Mouse (Mus musculus): ENCODE results near the gene Nckap5.

The Nckap5 gene

GRCm38 (mm10) chr1:126135717-126136116, 694.9 kb downstream of the Nckap5 start:
- no peak for TF ChIP-seq GATA4 (IDR thresholded peaks at IDR 0.05; ENCODE audit: insufficient replicate concordance, low read length)

GRCm38 (mm10) chr1:126132316-126132715, 698.3 kb downstream of the Nckap5 start:
- TF ChIP-seq GATA4 (IDR thresholded peaks at IDR 0.05; ENCODE audit: insufficient replicate concordance, low read length), result no peak

GRCm38 (mm10) chr1:126129129-126129528, 701.5 kb downstream of the Nckap5 start:
- TF ChIP-seq GATA4 (IDR thresholded peaks at IDR 0.05; ENCODE audit: insufficient replicate concordance, low read length), result no peak

- TF ChIP-seq GATA4 (IDR thresholded peaks at IDR 0.05; ENCODE audit: insufficient replicate concordance, low read length), result no peak
These were observed 707.5 kb downstream of the Nckap5 start for GRCm38 (mm10) chr1:126123111-126123510.

- TF ChIP-seq GATA4 (IDR thresholded peaks at IDR 0.05; ENCODE audit: insufficient replicate concordance, low read length), result no peak
These were observed 710.1 kb downstream of the Nckap5 start for GRCm38 (mm10) chr1:126120506-126120905.

- no peak for TF ChIP-seq GATA4 (IDR thresholded peaks at IDR 0.05; ENCODE audit: insufficient replicate concordance, low read length)
These were observed 714.6 kb downstream of the Nckap5 start for GRCm38 (mm10) chr1:126116034-126116433.

- TF ChIP-seq GATA4 (IDR thresholded peaks at IDR 0.05; ENCODE audit: insufficient replicate concordance, low read length), result no peak
These were observed 724.8 kb downstream of the Nckap5 start for GRCm38 (mm10) chr1:126105673-126106256.

GRCm38 (mm10) chr1:126094346-126094745, 736.3 kb downstream of the Nckap5 start:
- TF ChIP-seq GATA4 (IDR thresholded peaks at IDR 0.05; ENCODE audit: insufficient replicate concordance, low read length), result no peak

GRCm38 (mm10) chr1:126087181-126087580, 743.4 kb downstream of the Nckap5 start:
- no peak for TF ChIP-seq GATA4 (IDR thresholded peaks at IDR 0.05; ENCODE audit: insufficient replicate concordance, low read length)

- TF ChIP-seq GATA4 (IDR thresholded peaks at IDR 0.05; ENCODE audit: insufficient replicate concordance, low read length), result no peak
These were observed 754.3 kb downstream of the Nckap5 start for GRCm38 (mm10) chr1:126076312-126076711.

- TF ChIP-seq GATA4 (IDR thresholded peaks at IDR 0.05; ENCODE audit: insufficient replicate concordance, low read length), result no peak
These were observed 759.7 kb downstream of the Nckap5 start for GRCm38 (mm10) chr1:126070861-126071260.

- TF ChIP-seq GATA4 (IDR thresholded peaks at IDR 0.05; ENCODE audit: insufficient replicate concordance, low read length), result no peak
These were observed 779.1 kb downstream of the Nckap5 start for GRCm38 (mm10) chr1:126051491-126051890.

GRCm38 (mm10) chr1:126042886-126043285, 787.7 kb downstream of the Nckap5 start:
- TF ChIP-seq GATA4 (IDR thresholded peaks at IDR 0.05; ENCODE audit: insufficient replicate concordance, low read length), result no peak

- TF ChIP-seq GATA4 (IDR thresholded peaks at IDR 0.05; ENCODE audit: insufficient replicate concordance, low read length), result no peak
These were observed 803.1 kb downstream of the Nckap5 start for GRCm38 (mm10) chr1:126027536-126027935.

- no peak for TF ChIP-seq GATA4 (IDR thresholded peaks at IDR 0.05; ENCODE audit: insufficient replicate concordance, low read length)
These were observed 806.1 kb downstream of the Nckap5 start for GRCm38 (mm10) chr1:126024518-126024917.

GRCm38 (mm10) chr1:126022959-126023358, 807.6 kb downstream of the Nckap5 start:
- no peak for TF ChIP-seq GATA4 (IDR thresholded peaks at IDR 0.05; ENCODE audit: insufficient replicate concordance, low read length)

GRCm38 (mm10) chr1:126011661-126012091, 818.9 kb downstream of the Nckap5 start:
- no peak for TF ChIP-seq GATA4 (IDR thresholded peaks at IDR 0.05; ENCODE audit: insufficient replicate concordance, low read length)
